Mouse (Mus musculus) forelimb bud, embryonic 11.5 days (tissue): ENCODE results near the gene Kcnmb4.

Experiments used
- DNase-seq: peaks from one replicate; pipeline ENCODE4 v3.0.0-alpha.2; 2012; ENCODE audit warnings: low read depth, low spot score

The Kcnmb4 gene

DNA sequence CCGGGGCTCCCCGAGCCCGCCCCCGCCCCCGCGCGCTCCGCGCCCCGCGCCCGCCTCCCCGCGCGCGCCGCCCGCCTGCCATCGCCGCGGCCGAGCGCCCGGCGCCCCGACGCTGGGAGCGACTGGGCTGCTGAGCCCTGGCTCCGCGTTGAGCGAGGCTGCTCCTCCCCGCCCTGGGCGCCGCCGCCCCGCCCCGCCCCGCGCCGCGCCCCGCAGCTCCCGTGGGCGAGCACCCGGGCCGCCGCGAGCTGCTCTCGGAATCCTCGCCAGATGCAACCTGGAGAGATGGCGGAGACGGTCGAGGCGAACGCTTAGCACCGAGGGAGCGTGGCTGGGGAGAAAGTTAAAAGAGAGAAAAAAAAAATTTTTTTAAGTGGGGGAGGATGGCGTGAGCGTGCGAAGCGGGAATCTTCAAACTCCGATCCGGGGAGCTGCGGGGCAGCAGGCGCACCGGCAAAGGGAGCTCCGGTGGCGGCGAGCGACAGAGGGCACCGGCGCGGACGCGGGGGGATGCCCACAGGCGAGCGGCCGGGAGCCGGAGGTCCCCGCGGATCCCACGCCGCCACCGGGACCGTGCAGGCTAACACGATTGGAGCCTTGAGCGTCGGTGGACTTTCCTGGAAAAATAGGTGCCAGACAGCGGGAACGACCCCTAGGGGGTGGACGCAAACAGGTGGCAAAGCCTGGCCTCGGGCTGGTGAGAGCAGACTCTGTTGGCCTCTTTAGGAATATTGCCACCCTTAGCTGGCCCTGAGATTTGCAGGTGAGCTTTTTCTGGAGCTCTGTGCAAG lies at the start of gene Kcnmb4:
TSS of gene Kcnmb4 (minus strand) at position 120 of the 791 bp plus-strand sequence.
- DNase-seq: peak; percentile 57

DNA sequence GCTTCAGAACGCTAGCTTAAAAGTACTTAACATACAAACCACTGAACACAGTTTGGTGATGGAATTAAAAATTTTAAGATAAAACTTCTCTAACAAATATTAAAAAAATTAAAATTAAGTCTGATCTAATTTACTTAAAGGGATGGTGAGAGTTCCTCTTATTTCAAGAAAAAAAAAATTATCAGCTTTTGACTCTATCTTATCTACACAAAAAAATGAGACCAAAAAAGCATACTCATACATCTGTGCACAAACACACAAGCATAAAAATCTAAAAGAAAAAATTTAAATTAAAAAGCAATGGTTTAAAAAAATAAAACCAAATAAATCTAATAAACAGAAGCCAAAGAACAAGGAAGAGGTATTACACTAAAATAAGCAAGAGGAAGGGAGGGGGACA lies 45.9 kb upstream of the Kcnmb4 start:
- DNase-seq: no peak

DNA sequence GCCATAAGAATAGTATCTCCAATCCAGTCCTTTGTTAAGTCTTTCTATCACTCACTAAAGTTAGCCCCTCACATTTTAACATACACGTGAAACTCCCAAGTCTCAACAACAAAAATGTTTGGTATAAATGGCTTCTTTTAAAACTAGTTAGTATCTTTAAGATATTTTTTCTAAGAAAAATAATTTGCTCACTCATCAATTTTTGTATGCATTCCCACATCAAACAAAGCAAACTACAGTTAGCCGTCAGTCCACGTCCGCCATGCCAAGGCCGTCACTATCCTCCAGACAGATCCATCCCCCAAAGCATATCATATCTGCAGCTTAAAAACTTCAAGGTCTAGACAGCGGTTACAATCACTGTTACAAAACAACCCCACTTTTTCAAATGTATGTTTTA lies 41.9 kb upstream of the Kcnmb4 start:
- no peak for DNase-seq

DNA sequence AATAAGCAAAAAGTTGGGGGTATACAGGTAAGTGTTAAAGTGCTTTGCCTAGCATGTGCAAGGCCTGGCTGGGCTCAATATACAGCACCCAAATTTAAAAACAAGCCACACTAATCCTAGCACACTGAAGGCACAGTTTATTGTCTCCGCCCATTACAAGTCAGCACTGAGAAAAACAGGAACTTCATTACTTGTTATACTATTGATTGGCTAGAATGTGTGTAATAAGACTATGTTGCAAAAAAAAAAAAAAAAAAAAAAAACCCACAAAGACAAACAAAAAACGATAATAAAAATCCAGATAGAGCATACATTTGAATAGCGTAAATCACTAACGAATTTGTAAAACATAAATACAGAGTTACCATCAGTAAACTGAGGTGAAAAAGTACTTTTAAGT lies 41.5 kb upstream of the Kcnmb4 start:
- DNase-seq: no peak

DNA sequence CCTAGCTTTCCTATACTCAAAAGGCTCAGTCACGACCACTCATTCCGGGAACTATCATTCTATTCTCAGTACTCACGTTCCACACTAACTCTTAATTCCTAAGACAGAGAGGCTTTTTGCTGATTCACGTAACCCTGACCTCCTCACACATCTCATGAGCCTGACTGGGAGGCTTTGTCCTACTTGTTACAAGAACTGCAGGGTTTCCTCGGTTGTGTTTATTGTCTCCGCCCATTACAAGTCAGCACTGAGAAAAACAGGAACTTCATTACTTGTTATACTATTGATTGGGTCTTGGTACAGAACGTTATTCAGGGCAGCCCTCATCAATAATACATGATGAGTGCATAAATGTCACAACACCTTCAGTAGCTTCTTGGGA lies 39.6 kb upstream of the Kcnmb4 start:
- DNase-seq: no peak

DNA sequence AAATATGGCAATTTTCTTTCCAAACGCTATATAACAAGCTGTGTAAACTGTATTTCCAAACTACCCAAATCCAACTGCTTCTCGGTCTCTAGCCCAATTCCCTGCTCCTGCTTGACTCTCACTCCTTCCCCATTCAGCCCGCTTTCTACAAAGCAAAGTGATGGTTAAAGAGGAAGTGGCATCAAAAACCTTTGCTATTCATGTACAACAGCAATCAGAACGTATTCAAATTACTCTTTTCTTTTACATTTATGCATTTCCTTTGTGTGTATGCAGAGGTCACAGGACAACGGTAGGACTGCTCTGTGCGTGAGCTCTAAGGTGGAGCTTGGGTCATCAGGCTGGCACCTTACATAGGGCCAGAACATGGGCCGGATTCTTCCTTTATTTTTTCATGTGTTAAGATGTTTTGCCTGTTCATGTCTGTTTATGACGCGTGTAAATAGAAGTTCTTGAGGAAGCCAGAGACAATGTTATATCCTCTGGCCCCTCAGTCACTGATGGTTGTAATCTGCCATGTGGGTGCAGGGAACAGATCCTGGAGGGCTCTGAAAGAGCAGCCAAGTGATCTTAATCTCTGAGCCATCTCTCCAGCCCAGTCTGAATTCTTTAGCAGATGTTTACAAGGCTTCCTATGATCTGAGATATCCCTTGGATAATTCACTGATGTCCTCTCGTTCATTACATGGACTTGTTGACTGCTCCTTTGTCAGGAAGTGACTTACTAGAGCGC lies 39.0 kb upstream of the Kcnmb4 start:
- no peak for DNase-seq

DNA sequence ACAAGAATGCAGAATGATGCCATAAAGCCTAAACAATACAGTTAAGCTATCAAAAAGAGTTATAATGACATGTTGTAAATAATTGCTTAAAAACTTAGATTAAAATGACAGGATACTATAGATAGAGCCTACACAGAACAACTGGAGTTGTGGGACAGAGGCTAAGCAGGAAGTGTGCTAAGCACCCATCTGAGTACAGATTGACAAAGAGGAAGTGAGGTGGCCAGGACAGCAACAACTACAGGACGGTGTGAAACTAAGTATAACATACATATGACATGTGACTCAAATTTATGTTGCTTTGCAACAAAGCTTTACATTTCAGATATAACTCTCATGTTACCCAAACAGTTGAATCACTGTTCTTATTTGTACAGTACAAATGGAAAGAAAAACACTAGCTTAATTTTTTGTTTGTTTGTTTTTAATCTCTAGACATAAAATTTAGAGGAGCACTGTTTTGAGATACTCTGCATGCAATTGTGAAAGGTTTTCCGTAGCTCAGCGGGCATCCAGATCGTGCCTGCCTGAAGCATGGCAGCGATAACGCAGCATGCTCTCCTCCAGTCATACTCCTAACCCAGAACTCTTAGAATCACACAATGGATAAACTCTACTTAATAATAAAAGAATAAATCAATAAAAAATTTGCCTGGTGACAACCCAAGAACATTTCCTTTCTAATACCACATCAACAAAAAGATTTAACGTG lies 31.8 kb upstream of the Kcnmb4 start:
- no peak for DNase-seq

DNA sequence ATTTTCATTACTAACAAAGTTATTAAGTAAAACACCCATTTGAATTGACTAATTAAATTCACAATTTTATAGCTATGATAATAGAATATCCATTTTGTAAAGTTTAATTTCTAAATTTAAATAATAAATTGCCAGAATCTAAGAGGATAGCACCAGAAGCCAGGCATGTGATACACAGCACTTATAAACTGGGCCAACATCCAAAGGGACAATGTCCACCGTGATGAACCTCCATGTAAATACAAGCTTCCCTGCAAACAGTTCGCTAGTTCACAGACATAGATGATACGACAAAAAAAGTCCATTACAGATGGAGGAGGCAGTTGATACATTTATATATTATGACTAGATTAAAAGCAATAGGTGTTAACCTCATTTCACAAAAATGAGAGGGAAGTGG lies 19.1 kb upstream of the Kcnmb4 start:
- DNase-seq: no peak

DNA sequence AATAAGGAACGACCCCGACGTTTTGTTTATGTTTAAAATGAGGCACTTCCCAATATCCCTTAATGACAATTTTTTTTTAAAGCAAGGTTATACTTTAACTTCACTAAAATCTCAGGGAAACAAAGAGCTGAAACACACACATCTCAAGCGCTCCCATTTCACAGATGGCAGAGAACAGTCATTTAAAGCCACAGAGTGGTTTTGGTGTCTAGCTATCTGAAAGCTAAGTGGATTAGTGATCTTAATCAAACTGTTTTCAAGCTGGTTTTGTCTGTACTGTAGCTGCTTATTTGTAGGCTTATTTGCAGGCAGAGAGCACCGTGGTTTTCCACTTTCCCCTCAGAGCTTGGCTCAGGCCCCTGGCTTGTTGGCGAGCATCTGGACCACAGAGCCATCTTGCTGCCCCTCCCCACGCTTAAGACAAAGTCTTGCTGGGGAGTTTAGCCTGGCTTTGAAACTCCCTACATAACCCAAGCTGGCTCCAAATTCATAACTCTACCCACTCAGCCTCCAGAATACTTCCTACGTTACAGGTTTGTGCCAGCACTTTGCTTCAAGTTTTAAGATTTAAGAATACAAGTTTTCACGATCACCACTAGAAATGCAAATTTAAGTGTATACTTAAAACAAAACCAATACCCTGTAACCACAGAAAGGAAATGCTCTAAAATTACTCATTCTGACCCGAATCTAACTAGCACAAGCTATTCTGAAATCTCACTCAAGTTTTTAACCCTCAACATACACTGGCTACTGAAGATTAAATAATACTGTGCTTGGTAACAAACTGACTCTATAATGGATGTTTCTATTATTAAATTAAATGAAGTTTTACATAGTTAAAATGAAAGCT lies 13.4 kb upstream of the Kcnmb4 start:
- DNase-seq: no peak

DNA sequence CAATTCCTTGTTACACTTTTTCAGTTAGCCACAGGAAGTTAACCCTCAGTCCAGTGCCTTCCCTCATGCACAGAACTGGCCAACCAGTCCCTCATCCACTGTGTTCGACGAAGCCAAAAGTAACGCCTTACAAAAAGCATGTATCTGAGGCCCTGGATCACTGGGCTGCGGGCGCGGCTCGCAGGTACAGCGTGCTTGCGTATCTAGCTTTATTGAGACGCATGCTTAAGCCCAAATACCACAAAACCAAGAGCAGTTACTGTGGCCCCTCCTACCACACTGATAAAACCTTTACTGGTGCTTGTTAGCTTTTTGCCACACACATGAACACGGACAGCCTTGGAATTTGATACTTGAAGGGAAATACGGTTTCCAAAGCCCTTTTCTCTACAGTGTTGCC lies 8.2 kb upstream of the Kcnmb4 start:
- DNase-seq: no peak

DNA sequence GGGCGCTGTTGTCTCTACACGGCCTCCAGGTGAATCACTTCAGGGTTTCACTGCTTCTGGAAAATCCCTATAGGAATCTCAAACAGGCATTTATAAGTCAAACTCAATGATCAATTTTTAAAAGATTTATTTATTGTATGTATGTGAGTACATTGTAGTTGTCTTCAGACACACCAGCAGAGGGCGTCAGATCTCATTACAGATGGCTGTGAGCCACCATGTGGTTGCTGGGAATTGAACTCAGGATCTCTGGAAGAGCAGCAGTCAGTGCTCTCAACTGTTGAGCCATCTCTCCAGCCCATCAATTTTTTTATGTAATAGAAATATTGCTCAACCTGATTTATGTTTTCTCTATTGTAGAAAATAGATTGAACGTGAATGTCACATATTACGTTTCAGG lies 7.3 kb upstream of the Kcnmb4 start:
- DNase-seq: no peak

DNA sequence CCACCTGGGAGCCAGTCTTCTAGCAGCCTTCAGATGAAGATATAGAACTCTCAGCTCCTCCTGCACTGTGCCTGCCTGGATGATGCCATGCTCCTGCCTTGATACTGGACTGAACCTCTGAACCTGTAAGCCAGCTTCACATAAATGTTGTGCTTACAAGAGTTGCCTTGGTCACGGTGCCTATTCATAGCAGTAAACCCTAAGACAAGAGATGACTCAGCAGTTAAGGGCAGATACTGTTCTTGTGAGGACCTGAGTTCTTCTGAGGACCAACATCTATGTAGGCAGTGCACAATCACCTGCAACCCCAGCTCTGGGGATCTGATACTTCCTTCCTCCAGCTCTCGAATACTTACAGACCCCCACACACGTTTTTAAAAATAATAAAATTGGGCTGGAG lies 2.9 kb upstream of the Kcnmb4 start:
- no peak for DNase-seq

DNA sequence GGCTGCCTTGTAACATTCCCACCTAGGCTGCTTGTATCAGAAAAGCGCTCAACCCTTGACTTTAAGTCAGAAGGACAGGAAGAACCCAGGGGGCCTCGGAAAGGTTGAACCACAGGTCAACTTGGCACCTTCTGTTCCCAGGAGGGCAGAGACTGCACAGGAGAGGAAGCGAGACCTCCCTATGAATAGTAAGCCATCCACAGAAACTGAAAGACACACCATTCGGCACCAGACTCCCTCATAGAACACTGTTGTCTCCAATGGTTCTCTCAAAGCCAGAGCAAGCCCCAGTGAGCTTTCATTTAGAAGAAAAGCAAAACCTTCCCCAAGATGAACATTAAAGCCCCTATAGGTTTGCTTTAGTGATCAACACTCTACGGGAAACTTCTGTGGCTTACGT lies 2.0 kb upstream of the Kcnmb4 start:
- no peak for DNase-seq

DNA sequence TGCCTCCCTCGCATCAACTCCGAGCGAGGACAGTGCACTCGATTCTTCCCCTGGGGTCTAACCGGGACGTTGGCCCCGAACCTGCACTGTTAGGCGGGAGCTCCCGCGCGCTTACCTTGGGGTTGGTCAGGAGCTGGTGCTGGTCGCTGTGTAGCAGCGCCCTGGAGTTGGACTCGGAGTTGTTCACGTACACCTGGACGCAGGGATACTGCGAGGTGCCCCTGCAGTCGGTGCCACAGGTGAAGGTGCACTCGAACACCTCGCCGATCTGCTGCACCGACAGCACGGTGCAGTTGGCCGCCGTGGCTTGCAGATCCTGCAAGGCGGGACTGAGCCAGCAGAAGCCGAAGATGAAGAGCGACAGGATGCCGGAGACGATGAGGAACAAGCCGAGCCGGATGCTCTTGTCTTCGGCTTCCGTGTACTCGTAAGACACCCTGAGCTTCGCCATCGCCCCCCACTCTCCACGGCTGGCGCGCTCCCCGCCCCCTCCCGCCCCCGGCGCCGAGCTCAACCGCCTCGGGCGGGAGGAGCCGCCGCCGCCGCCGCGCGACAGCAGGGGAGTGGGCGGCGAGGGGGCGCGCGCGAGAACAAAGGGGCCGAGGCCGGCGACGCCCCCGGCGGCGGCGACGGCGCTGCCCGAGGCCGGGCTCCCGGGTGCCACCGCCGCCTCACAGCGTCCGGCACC lies 463 bp downstream of the Kcnmb4 start:
- peak; percentile 53 for DNase-seq

DNA sequence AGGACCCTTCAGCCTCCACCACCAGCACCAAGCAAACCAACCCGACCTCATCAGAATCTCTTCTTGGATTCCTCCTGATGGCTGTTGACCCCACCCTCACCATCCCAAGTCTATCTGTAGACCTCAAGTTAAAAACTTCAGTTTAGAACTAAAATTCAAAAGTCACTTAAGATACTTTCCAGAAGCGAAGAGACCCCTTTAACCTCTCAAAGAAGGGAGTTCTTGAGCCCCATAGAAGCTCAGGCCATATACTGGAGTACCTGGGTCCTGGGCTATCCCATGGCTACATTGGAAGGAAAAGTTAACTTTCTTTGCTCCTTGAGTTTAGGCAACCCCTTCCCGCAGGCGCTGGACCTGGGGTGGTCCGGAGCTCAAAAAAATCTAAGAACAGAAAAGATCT lies 1.1 kb downstream of the Kcnmb4 start:
- DNase-seq: no peak

DNA sequence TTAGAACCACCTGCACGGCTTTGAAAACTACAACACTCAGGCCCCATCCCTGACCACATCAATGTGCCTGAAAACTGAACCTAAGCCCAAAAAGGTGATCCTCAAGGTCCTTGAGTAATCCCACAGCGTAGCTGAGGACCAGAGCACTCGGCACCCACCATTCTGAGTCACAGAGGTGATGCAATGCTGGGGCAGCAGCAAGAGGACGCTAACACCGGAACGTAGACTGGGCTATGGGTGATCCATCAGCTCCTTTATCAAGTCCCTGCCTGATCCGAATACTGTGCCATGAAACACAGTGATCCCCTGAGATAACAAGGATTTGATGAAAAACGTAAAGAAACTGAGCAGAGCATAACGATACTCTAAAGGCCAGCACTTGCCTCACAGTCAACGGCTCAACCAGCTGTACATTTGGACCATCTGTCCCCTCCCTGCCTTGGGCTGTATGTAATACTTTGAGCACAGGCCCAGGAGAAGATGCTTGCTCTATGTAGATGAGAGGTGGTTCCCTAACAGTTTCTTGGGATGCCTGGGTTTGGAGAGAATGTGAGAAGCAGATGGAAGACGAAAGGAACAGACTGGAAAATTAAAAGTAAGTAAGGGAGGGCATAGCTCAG lies 3.3 kb downstream of the Kcnmb4 start:
- no peak for DNase-seq

DNA sequence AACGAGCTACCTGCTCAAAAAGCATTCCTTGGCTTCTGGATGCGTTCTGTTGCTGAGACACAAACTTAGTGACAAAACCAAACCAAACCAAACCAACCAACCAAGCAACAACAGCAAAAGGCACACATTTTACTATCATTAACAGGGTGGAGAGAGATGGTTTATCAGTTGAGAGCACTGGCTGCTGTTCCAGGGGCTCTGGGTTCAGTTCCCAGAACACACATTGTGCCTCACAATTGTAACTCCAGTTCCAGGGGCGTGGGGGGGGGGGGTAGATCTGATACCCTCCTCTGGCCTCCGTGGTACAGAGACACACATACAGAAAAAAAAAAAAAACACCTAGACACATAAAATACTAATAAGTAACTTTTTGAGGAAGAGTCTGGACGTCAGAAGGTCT lies 5.6 kb downstream of the Kcnmb4 start:
- DNase-seq: no peak

DNA sequence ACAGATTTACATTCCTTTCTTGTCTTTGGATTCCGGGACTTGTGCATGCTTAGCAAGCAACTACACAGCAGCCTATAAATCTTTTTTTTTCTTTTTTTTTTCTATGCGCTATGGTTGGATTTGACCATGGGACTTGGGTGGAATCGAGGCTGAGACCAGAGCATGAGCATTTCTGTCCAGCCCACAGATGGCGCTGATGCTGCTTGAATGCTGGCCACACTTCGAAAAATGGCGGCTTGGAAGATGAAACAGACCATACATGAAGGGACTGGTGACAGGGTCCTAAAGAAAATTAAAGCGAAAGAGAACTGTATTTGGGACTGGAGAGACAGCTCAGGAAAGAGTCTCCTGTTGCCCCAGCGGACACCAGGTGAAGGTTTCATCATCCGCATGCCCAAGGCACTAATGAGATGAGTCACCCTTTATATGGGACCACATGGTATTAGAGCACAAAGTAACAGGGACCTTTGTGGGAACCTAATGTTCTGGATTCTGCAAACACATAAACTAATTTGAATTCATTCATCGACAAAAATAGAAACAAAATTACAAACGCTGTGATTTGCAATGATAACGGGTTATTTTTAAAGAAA lies 9.8 kb downstream of the Kcnmb4 start:
- DNase-seq: no peak

DNA sequence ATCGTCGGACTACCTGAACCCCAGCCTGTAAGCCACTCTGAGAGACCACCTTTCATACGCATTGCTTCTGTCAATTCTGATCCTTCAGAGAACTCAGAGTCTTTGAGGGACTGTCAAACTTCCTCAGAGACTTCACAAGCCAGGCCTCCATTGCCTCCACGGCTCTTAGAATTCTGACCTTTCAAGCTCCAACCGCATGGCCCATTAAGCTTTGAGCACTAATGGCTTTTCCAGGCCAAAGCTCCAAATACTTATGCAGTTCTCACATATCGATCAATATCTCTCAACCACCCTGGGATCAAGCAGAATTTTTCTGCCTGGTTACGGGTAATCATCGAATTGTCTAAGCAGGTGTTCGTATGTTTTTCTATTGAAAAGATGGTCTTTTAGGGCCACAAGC lies 12.2 kb downstream of the Kcnmb4 start:
- DNase-seq: no peak

DNA sequence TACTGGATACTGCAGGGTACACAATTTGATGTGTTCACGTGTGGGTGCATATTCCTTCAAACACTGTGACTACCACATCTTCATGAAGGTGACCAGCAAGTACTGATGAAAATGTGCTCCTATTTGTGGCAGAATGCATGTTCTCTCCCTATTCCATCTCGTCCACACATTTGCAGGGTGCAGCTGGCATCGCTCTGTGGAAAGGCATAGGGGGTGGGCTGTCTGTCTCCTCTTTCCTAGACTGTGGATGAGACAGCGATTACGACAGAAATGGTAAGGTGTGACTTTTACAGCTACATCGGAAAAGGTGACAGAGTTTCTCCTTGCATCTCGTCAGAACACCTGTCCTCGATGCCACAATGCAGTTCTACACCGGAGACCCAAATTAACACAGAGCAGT lies 14.9 kb downstream of the Kcnmb4 start:
- no peak for DNase-seq
